In the genomic region with DNA sequence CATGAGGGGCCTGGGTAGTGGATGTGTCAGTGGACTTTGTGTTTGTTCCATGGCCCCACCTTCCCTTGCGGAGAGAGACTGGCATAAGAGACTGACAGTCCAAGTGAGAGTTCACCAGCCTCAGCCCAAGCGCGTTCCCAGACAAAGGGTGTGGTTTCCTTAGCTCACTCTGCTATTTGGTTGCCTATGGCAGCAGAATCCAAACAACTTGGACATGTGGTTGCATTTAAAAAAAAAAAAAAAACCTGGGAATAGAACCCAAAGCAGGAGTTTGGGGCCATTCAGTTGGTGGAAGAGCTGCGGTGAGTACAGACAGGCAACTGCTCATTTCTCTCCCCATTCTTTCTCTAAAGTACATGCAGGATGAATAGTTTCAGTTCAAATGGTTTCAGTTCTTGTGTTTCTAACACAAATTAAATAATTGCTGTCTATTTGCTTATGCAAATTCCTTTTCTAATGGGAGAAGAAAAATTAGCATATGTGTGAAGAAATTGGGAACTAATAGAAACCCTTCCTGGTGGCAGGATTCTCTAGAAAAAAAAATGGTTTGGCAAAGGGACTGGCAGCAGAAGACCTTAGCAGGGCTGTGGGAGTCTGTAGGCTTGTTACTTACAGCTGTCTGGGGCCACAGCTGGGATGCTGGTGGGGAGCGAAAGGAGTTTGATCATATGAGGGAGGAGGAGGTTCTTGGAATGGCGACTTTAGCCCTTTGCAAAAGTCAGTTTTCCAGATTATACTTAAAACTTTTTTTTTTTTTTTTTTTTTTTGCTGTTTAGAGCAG, we compare ENCODE assay signal across 10 mouse cellular contexts. TPM values are rescaled to one million over a fixed set of nuclear protein-coding genes. Genes with fewer than 3 reads are reported as not detected.
DNase-seq lines count a peak whose midpoint lies in the region; ATAC-seq lines count a peak whose summit lies in the region.
"Had no signal": no experiment of that assay in that cellular context is flagged by ENCODE, and none has a peak within 500 bp of the region (broad histone marks: within the 10 kb centered on the region; RNA-seq: fewer than 3 reads in every experiment).

No protein-coding gene starts in this region.

- no peak for ATAC-seq in heart, embryonic 11.5 days (replicated peaks; ENCODE audit: insufficient number of reproducible peaks, low FRiP score, low TSS enrichment)

- peak; percentile 44 to 70 for DNase-seq in heart, adult 18-20 months
- DNase-seq in adipocyte (ENCODE audit: low spot score) (peak; percentile 61), liver (no peak)
- peak; percentile 51 to 54 for DNase-seq in heart, adult 9 months (ENCODE audit: low spot score in 2 of 2)
- peak; percentile 31 to 57 for DNase-seq in lung, postnatal 4 days
- no peak for DNase-seq in urinary bladder, adult 2 months (ENCODE audit: low spot score)
- no peak for DNase-seq in layer of hippocampus, adult 8-10 months (ENCODE audit: low spot score in 2 of 2)

- no peak overlapping the region for H3K4me2 ChIP-seq in heart, embryonic 11.5 days
- H3K4me2 ChIP-seq: heart, embryonic 15.5 days had no signal

- H3K27ac ChIP-seq in heart, embryonic 11.5 days (ENCODE audit: low read depth, low read length): no peak overlapping the region
- H3K27ac ChIP-seq: heart, embryonic 15.5 days; macrophage had no signal

- H3K4me1 ChIP-seq in heart, embryonic 11.5 days (ENCODE audit: control insufficient read depth, insufficient read depth, low read length): no peaks in the 10 kb centered on the region
- H3K4me1 ChIP-seq: heart, embryonic 15.5 days had no signal

- no peak overlapping the region for H3K9ac ChIP-seq in heart, embryonic 11.5 days (ENCODE audit: low read depth, low read length)
- H3K9ac ChIP-seq: heart, embryonic 15.5 days had no signal

- H3K36me3 ChIP-seq in heart, embryonic 11.5 days (ENCODE audit: control insufficient read depth, insufficient read depth, low read length): no peaks in the 10 kb centered on the region
- H3K36me3 ChIP-seq: heart, embryonic 15.5 days had no signal

- no peak overlapping the region for H3K4me3 ChIP-seq in heart, embryonic 11.5 days (ENCODE audit: low read depth, low read length)
- H3K4me3 ChIP-seq: heart, embryonic 15.5 days had no signal

- H3K9me3 ChIP-seq in heart, embryonic 11.5 days (replicated peaks; ENCODE audit: control insufficient read depth, low read length): no peaks in the 10 kb centered on the region
- H3K9me3 ChIP-seq: heart, embryonic 15.5 days had no signal

- no peaks in the 10 kb centered on the region for H3K27me3 ChIP-seq in heart, embryonic 11.5 days (ENCODE audit: control insufficient read depth, insufficient read depth, low read length)
- H3K27me3 ChIP-seq: heart, embryonic 15.5 days had no signal

- WGBS in heart, embryonic 11.5 days (ENCODE audit: insufficient replicate concordance): 70% methylated on average over 6 of the region's 6 CpGs

RNA-seq across cellular contexts. Expression of a gene that starts 35.7 kb away (rescaled TPM):
- total RNA-seq in heart, adult 18-20 months (2021): under 1 TPM; 0.22 to 0.28 TPM
- 1.3 and 1.8 TPM in 2 replicates for polyA plus RNA-seq in heart, embryonic 11.5 days (2014; fragmentation: Nextera tagmentation; extraction: Ambion mirVana)
- polyA plus RNA-seq in urinary bladder, adult 2 months (2012; rRNA removed): 0.37 and 0.55 TPM in 2 replicates
- not detected for total RNA-seq in layer of hippocampus, adult 8-10 months (2022)

RNA-seq across cellular contexts. Expression of a gene that starts 54.9 kb away (rescaled TPM):
- total RNA-seq in heart, adult 18-20 months (2021): 100 to 1,000 TPM; 118 to 138 TPM
- 135 and 137 TPM in 2 replicates for polyA plus RNA-seq in heart, embryonic 11.5 days (2014; fragmentation: Nextera tagmentation; extraction: Ambion mirVana)
- polyA plus RNA-seq in urinary bladder, adult 2 months (2012; rRNA removed): 1,303 and 1,694 TPM in 2 replicates
- total RNA-seq in layer of hippocampus, adult 8-10 months (2022): 100 to 1,000 TPM in 1 of 4 experiments, 10 to 100 TPM in 3; 77.8 to 104 (median 90.7) TPM

Comparison
In these comparisons a context has a peak if more than half of its experiments do, and no peak if none do; other contexts are left out.
1. DNase-seq: peak in heart, adult 18-20 months (2 of 2), adipocyte (single experiment), heart, adult 9 months (2 of 2) and lung, postnatal 4 days (2 of 2); none in urinary bladder, adult 2 months (single experiment), liver (single experiment) and layer of hippocampus, adult 8-10 months (0 of 2).